Mouse (Mus musculus) G1E (cell line): ENCODE measurements around the gene Pdxk. TPM values are rescaled to one million over a fixed set of nuclear protein-coding genes. Genes with fewer than 3 reads are reported as not detected.

ENCODE experiments used
- ATAC-seq: 2 replicates; pipeline ENCODE4 v1.8.0; 2016; ENCODE audit warnings: mild to moderate bottlenecking; ENCODE audit not compliant: insufficient number of reproducible peaks, poor library complexity, low FRiP score, severe bottlenecking; ENCODE audit errors: extremely low read depth
- DNase-seq: peaks from one replicate; pipeline ENCODE4 v3.0.0; 2012; ENCODE audit warnings: low spot score
- H3K27me3 ChIP-seq: 2 replicates; pipeline ENCODE4 v1.6.1; 2012; ENCODE audit warnings: mild to moderate bottlenecking, low read length, inconsistent platforms; ENCODE audit not compliant: insufficient read depth
- H3K36me3 ChIP-seq: replicated peaks from 2 replicates; pipeline ENCODE3; 2012; ENCODE audit warnings: mild to moderate bottlenecking, inconsistent platforms
- H3K4me1 ChIP-seq: 2 replicates; pipeline ENCODE4 v1.6.1; 2012; ENCODE audit warnings: low read depth, low read length, inconsistent platforms, mixed read lengths; ENCODE audit not compliant: insufficient read depth
- H3K4me3 ChIP-seq: 2 replicates; pipeline ENCODE4 v1.5.1; 2012; ENCODE audit warnings: low read depth, mild to moderate bottlenecking, inconsistent platforms, low read length, moderate library complexity, mixed read lengths
- H3K9me3 ChIP-seq: replicated peaks from 2 replicates; pipeline ENCODE4 v1.6.1; 2012; ENCODE audit warnings: inconsistent platforms
- CTCF ChIP-seq: IDR thresholded peaks from 2 replicates; pipeline ENCODE4 v1.5.1; 2012; ENCODE audit warnings: low read depth, low read length, inconsistent platforms, mixed read lengths
- GATA1 ChIP-seq: IDR thresholded peaks from 2 replicates; pipeline ENCODE4 v1.6.1; 2012; ENCODE audit warnings: borderline replicate concordance, low read length, inconsistent platforms, mixed read lengths
- GATA2 ChIP-seq: IDR thresholded peaks from 2 replicates; pipeline ENCODE4 v1.6.1; 2012; ENCODE audit warnings: low read depth, low read length, inconsistent platforms, borderline replicate concordance
- POLR2AphosphoS5 ChIP-seq: IDR thresholded peaks from 2 replicates; pipeline ENCODE4 v1.6.1; 2012; ENCODE audit warnings: low read depth, low read length, inconsistent platforms; ENCODE audit not compliant: insufficient replicate concordance
- TAL1 ChIP-seq: conservative IDR thresholded peaks from 2 replicates; pipeline ENCODE4 v1.6.1; 2012; ENCODE audit warnings: low read depth, low read length, inconsistent platforms, mixed read lengths
- polyA plus RNA-seq: library from polyadenylated mRNA; stranded (reverse); fragments of >175 nt; gene quantifications from 2 replicates; pipeline ENCODE4 v1.2.3, GENCODE M21; 2012
- total RNA-seq, 2 experiments: library from RNA; stranded (forward) in 1 of 2; stranded (reverse) in 1 of 2; fragments of 200-1000 nt in 1 of 2; fragments of >200 nt in 1 of 2; fragmentation: Nextera tagmentation in 1 of 2; gene quantifications; 2 replicates each; pipeline ENCODE4 v1.2.3; 2014 to 2017

The Pdxk gene
- total and polyA plus RNA-seq, 3 experiments: 23.0 to 44.6 (median 33.6) TPM

DNA sequence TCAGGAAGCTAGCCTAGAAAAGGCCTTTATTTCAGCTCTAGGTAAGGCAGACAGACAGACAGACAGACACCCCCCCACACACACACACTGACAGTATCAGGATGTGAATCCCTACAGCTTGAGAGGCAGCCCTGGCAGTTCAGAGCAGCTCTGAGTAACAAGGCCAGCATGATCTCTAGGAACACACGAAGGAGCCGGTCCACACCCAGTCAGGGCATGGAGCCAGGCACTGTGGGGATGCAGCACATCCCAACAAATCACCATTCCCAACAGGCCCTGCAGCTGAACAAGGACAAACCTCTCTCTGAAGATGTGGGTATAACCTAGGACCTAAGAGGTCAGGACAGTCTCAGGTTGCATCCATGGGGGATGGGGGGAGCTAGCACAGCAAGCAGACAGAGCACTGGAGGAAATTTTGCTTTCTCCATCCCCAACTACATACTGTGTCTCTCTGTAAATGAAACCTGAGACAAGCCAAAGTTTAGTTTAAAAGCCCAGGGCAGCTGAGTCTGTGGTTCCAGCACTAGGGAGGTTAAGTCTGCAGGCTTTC lies 3.1 kb upstream of the Pdxk start:
- Histone ChIP-seq H3K4me1 (peaks cover 49% of the 10 kb centered on the region), H3K4me3 (no peak overlapping the region), H3K36me3 (peaks cover 2% of the 10 kb centered on the region), H3K9me3 (no peaks in the 10 kb centered on the region), H3K27me3 (peaks cover 48% of the 10 kb centered on the region)
- DNase-seq (no peak), ATAC-seq (no peak)
- TF ChIP-seq CTCF (no peak), GATA2 (no peak), GATA1 (no peak), POLR2AphosphoS5 (no peak), TAL1 (no peak)

DNA sequence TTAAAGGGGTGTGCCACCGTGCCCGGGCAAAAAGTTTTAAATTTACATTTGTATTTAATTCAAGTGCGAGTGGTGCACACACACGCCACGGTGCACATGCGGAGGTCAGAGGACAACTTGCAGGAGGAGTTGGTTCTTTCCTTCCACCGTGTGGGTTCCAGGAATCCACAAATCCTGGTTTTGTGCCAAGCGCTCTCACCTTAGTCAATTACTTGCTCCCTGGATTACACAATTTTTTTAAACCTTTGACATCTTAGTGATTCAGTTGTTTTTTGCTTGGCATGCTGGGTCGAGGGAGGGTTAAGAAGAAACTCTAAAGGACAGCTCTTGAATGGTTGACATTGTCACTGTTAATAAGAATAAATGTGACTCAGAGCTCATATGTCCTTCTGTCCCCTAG lies 1.9 kb upstream of the Pdxk start:
- peaks cover 37% of the 10 kb centered on the region for H3K27me3 ChIP-seq
- ATAC-seq (no peak), DNase-seq (no peak)
- H3K36me3 ChIP-seq: peaks cover 12% of the 10 kb centered on the region
- TF ChIP-seq GATA2: no peak
- TF ChIP-seq CTCF: no peak
- TF ChIP-seq TAL1: no peak
- TF ChIP-seq GATA1: no peak
- no peak for TF ChIP-seq POLR2AphosphoS5
- no peak overlapping the region for H3K4me3 ChIP-seq
- no peaks in the 10 kb centered on the region for H3K9me3 ChIP-seq
- H3K4me1 ChIP-seq: peaks cover 59% of the 10 kb centered on the region

DNA sequence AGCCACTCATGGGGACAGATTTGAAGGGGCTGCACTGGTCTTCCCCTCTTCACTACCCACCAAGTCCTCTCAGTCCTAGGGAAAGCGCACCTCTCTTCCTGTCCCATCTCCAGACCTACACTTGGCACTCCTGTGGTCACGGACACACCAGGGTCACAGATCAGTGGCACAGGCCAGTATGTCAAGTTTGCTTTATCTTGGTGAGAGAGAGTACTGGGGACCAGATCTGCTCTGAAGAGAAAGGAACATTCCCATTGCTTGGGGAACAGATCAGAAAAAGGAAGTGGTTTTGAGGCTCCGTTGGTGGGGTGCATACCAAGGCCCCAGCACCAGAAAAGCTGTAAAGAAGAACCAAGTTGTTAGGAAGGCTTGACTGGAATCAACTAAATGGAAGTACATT lies 697 bp upstream of the Pdxk start:
- peak; percentile 36 for DNase-seq
- peaks cover 20% of the 10 kb centered on the region for H3K36me3 ChIP-seq
- peaks cover 25% of the 10 kb centered on the region for H3K27me3 ChIP-seq
- H3K4me3 ChIP-seq: peak overlapping the region; percentile 85; the same call in 1 of the 2 replicates
- ATAC-seq: peak; percentile 15; the same call in 1 of the 2 replicates
- TF ChIP-seq TAL1 (no peak), POLR2AphosphoS5 (no peak), GATA2 (no peak)
- H3K9me3 ChIP-seq: no peaks in the 10 kb centered on the region
- H3K4me1 ChIP-seq: peaks cover 64% of the 10 kb centered on the region

DNA sequence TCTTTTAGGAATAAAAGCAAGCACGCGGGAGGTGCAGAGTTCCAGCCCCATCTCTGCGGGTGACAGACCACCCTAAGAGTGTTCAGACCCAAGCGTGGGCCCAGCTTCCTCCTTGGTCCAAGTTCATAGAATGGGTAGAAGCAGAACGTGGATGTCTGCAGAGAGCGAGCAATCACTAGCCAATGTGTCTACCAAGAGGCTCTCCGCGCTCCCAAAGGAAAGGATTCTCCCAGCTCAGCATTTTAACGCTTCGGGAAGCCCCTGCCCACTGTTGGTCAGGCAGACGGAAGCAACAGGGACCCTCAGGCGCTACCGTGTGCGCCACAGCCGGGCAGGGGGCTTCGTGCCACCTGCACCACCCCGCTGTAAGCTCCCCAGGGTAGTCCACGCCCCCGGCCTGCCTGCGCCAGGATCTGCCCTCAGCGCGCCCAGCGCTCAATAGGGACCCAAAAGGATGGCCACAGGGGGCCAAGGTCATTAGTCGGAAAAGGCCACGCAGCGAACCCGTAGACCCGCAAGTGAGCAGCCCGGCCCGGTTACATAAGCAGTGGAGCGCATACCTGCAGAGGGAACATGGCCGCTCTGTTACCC lies 479 bp downstream of the Pdxk start:
- no peaks in the 10 kb centered on the region for H3K9me3 ChIP-seq
- TF ChIP-seq CTCF (no peak), GATA2 (no peak), GATA1 (no peak), POLR2AphosphoS5 (no peak), TAL1 (no peak)
- peaks cover 67% of the 10 kb centered on the region for H3K4me1 ChIP-seq
- DNase-seq (peak; percentile 24), ATAC-seq (no peak)
- peaks cover 16% of the 10 kb centered on the region; the same call in 1 of the 2 replicates for H3K27me3 ChIP-seq
- H3K36me3 ChIP-seq: peaks cover 27% of the 10 kb centered on the region
- peak overlapping the region; percentile 85 for H3K4me3 ChIP-seq

DNA sequence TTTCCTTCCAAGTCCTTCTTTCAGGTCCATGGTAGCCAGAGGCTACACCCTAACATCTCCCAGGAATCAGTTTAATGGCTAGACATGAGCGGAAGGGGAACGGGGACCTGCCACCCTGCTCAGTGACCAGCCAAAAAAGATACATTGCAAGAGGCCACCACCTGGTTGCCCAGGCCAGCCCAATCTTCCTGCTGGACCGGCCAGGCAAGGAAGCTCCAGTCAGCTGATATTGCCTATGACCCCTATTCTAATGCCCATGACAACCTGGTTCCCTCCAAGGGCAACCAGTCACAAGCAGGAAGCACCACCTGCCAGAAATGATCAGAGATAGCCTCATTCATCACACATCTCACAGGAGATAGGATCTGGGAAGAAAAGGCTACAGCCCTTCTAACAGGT lies 1.0 kb downstream of the Pdxk start:
- ATAC-seq (no peak), DNase-seq (no peak)
- H3K9me3 ChIP-seq: no peaks in the 10 kb centered on the region
- peaks cover 32% of the 10 kb centered on the region for H3K36me3 ChIP-seq
- H3K4me3 ChIP-seq: peak overlapping the region; percentile 85
- TF ChIP-seq CTCF (no peak), GATA2 (no peak), POLR2AphosphoS5 (no peak), GATA1 (no peak), TAL1 (no peak)
- peaks cover 15% of the 10 kb centered on the region; the same call in 1 of the 2 replicates for H3K27me3 ChIP-seq
- peaks cover 73% of the 10 kb centered on the region for H3K4me1 ChIP-seq

DNA sequence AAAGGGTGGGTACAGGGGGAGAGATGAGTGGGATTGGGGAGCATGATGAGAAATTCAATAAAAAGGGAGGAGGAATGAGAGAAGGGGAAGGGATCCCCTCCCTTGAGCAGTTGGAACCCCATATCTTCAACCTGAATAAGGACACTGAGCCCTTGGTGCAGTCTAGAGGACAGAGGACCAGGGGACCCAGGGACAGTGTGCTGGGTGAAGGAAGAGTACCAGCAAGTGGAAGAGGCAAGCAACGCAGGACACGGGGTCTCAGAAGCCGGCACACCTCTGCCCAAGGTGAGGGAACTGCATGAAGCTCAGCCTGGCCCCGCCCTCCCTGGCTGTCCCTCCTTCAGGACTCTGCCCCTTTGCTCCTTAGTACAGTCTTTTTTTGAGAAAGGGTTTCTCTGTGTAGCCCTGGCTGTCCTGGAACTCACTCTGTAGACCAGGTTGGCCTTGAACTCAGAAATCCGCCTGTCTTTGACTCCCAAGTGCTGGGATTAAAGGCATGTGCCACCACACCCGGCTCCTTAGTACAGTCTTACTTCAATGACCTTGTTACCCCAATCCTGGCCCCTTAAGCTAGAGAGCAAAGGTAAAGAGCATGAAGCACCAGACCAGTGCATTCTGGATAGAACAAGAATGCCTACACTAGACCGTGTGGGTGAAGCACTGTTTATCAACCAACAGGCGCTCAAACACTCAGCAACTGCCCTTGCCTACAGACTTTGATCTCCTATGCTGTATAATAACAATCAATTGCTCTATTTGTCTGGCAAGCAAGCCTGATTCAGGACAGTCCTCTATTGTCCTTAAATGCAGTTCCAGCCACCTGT lies 1.6 kb downstream of the Pdxk start:
- Histone ChIP-seq H3K4me3 (peak overlapping the region; percentile 85; the same call in 1 of the 2 replicates), H3K4me1 (peaks cover 79% of the 10 kb centered on the region), H3K9me3 (no peaks in the 10 kb centered on the region), H3K36me3 (peaks cover 37% of the 10 kb centered on the region), H3K27me3 (peaks cover 10% of the 10 kb centered on the region; the same call in 1 of the 2 replicates)
- TF ChIP-seq GATA1 (no peak), GATA2 (no peak)
- ATAC-seq (no peak), DNase-seq (no peak)
